Mouse (Mus musculus) urinary bladder, adult 18-20 months (tissue): Measurements from ENCODE around the gene Serping1.

ENCODE experiments used
- DNase-seq, 2 experiments: peaks; one replicate each; pipeline ENCODE4 v3.0.0; 2022; ENCODE audit warnings: low spot score in 2 of 2, mixed read lengths in 2 of 2

Serping1 gene

GRCm38 (mm10) chr2:84783315-84783714 lies 8.1 kb upstream of the Serping1 start:
- no peak for DNase-seq

- DNase-seq = no peak
Measured at GRCm38 (mm10) chr2:84779210-84779609, 4.0 kb upstream of the Serping1 start.

GRCm38 (mm10) chr2:84777706-84778105 lies 2.5 kb upstream of the Serping1 start:
- DNase-seq = no peak

GRCm38 (mm10) chr2:84775665-84776064 lies 421 bp upstream of the Serping1 start:
- DNase-seq = peak in 1 of 2 experiments; percentile 27

- DNase-seq = peak; percentile 33 to 85
Measured at GRCm38 (mm10) chr2:84774751-84775150, 493 bp downstream of the Serping1 start.

- no peak for DNase-seq
Measured at GRCm38 (mm10) chr2:84773195-84773594, 2.0 kb downstream of the Serping1 start.

GRCm38 (mm10) chr2:84772454-84772853 lies 2.8 kb downstream of the Serping1 start:
- DNase-seq = no peak

- DNase-seq = peak in 1 of 2 experiments; percentile 33
Measured at GRCm38 (mm10) chr2:84770501-84770900, 4.7 kb downstream of the Serping1 start.

GRCm38 (mm10) chr2:84762818-84763217 lies 12.4 kb downstream of the Serping1 start:
- no peak for DNase-seq

GRCm38 (mm10) chr2:84762295-84762694 lies 12.9 kb downstream of the Serping1 start:
- no peak for DNase-seq

- DNase-seq = no peak
Measured at GRCm38 (mm10) chr2:84761840-84762239, 13.4 kb downstream of the Serping1 start.

GRCm38 (mm10) chr2:84761309-84761708 lies 13.9 kb downstream of the Serping1 start:
- DNase-seq = no peak

- no peak for DNase-seq
Measured at GRCm38 (mm10) chr2:84760777-84761176, 14.5 kb downstream of the Serping1 start.

- no peak for DNase-seq
Measured at GRCm38 (mm10) chr2:84758542-84759127, 16.6 kb downstream of the Serping1 start.

- no peak for DNase-seq
Measured at GRCm38 (mm10) chr2:84757026-84757682, 18.1 kb downstream of the Serping1 start.

GRCm38 (mm10) chr2:84756245-84756644 lies 19.0 kb downstream of the Serping1 start:
- no peak for DNase-seq

GRCm38 (mm10) chr2:84750115-84750514 lies 25.1 kb downstream of the Serping1 start:
- no peak for DNase-seq

GRCm38 (mm10) chr2:84744126-84744525 lies 31.1 kb downstream of the Serping1 start:
- DNase-seq = no peak

- DNase-seq = peak in 1 of 2 experiments; percentile 34
Measured at GRCm38 (mm10) chr2:84743561-84743960, 31.7 kb downstream of the Serping1 start, which contains the start of gene Gm19426. Gm19426 (minus strand) TSS chr2:84743655.

- no peak for DNase-seq
Measured at GRCm38 (mm10) chr2:84742451-84743283, 32.6 kb downstream of the Serping1 start.

GRCm38 (mm10) chr2:84741841-84742450 lies 33.3 kb downstream of the Serping1 start:
- no peak for DNase-seq
